Mouse (Mus musculus) stomach, embryonic 16.5 days (tissue): ENCODE data around the gene Mthfr. TPM values are rescaled to one million over a fixed set of nuclear protein-coding genes. Genes with fewer than 3 reads are reported as not detected.

Experiments
- ATAC-seq: fragments of 200-750 bp; cut with Nextera tagmentation; 2 replicates; pipeline ENCODE4 v1.8.0; 2017; ENCODE audit warnings: moderate number of reproducible peaks, moderate TSS enrichment; ENCODE audit not compliant: insufficient read depth, low FRiP score
- H3K27ac ChIP-seq: fragments of 300-500 bp; sonication (generic); 2 replicates; pipeline ENCODE4 v1.5.1; 2014; ENCODE audit warnings: low read length
- H3K27me3 ChIP-seq: fragments of 300-500 bp; sonication (generic); 2 replicates; pipeline ENCODE4 v1.6.1; 2014; ENCODE audit warnings: low read length, control low read depth, mixed read lengths; ENCODE audit not compliant: control insufficient read depth, insufficient read depth
- H3K36me3 ChIP-seq: fragments of 300-500 bp; sonication (generic); 2 replicates; pipeline ENCODE4 v1.6.1; 2014; ENCODE audit warnings: low read length; ENCODE audit not compliant: control insufficient read depth, insufficient read depth
- H3K4me1 ChIP-seq: fragments of 300-500 bp; sonication (generic); 2 replicates; pipeline ENCODE4 v1.6.1; 2014; ENCODE audit warnings: low read length, control low read depth, mixed read lengths; ENCODE audit not compliant: control insufficient read depth, insufficient read depth
- H3K4me2 ChIP-seq: fragments of 300-500 bp; sonication (generic); 2 replicates; pipeline ENCODE4 v1.6.1; 2014; ENCODE audit warnings: low read depth, low read length, mixed read lengths
- H3K4me3 ChIP-seq: fragments of 300-500 bp; sonication (generic); replicated peaks from 2 replicates; pipeline ENCODE4 v1.5.1; 2014; ENCODE audit warnings: mild to moderate bottlenecking, low read length
- H3K9ac ChIP-seq: fragments of 300-500 bp; sonication (generic); 2 replicates; pipeline ENCODE4 v1.6.1; 2014; ENCODE audit warnings: low read length
- H3K9me3 ChIP-seq: fragments of 300-500 bp; sonication (generic); replicated peaks from 2 replicates; pipeline ENCODE4 v1.6.1; 2016; ENCODE audit warnings: low read length, control low read depth; ENCODE audit not compliant: control insufficient read depth
- WGBS: fragments of 180-500 bp; shearing (Covaris S2); extraction: QIAGEN DNeasy Blood & Tissue Kit; methylation state at CpG from one replicate; pipeline ENCODE4 v1.1.7; 2014; 5-methylcytosine and 5-hydroxymethylcytosine counted together
- polyA plus RNA-seq: library from polyadenylated mRNA; unstranded; fragments of >200 nt; fragmentation: Nextera tagmentation; extraction: Ambion mirVana; gene quantifications from 2 replicates; pipeline ENCODE4 v1.2.1, GENCODE M21; 2015

The Mthfr gene
- polyA plus RNA-seq, result 26.0 and 26.7 TPM in 2 replicates

DNA sequence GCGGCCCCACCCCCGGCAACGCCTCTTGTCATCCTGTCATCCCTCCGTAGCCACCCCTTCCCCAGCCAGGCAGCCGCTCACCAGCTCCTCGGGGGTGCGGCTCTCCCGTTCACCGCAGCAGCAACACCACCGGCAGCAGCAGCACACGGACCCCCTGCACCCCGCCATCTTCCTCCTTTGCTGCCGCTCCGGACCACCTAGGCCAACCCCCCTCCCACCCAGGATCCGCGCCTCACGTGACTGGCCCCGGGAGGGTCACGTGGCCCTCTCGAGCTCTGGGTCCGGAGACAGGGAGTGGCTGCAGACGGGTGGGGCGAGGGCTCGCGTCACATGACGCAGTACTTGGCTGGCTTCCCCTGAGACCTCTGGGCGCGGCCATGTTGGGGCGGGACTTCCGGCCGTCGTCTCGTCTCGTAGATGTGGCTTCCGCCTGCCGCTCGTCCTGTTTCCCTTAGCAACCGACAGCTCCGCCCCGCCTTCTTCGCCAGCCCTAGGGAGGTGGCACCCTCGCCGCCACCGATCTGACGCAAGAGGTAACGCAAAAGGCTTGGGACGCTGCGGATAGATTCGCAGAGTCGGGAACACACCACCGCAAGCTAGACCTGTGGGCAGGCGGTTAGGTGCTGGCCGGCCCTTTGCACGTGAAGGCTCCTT lies at the start of gene Mthfr, which contains the start of gene Clcn6:
Gene Mthfr (plus strand): TSS at position 478 of the 654 bp plus-strand sequence.
Gene Clcn6 (minus strand): TSS at position 222 of the 654 bp plus-strand sequence.
- Histone ChIP-seq H3K9me3 (no peaks in the 10 kb centered on the region), H3K27me3 (no peaks in the 10 kb centered on the region), H3K9ac (peak within 1 kb of the TSS; percentile 80), H3K27ac (peak within 1 kb of the TSS; percentile 91), H3K4me2 (peak within 1 kb of the TSS; percentile 90), H3K4me3 (peak within 1 kb of the TSS; percentile 75), H3K36me3 (0 out of 2 replicates have a peak, but pooled peaks cover 2% of the 10 kb centered on the region), H3K4me1 (peaks cover 42% of the 10 kb centered on the region)
- peak; percentile 96 for ATAC-seq
- under 1% methylated on average over 54 of the region's 54 CpGs for WGBS

- Histone ChIP-seq H3K4me1 (no peaks in the 10 kb centered on the region), H3K9ac (no peak overlapping the region), H3K36me3 (no peaks in the 10 kb centered on the region), H3K4me3 (no peak overlapping the region), H3K27me3 (no peaks in the 10 kb centered on the region), H3K4me2 (no peak overlapping the region), H3K9me3 (no peaks in the 10 kb centered on the region), H3K27ac (no peak overlapping the region)
- ATAC-seq, result no peak
- 55% methylated on average over 7 of the region's 7 CpGs for WGBS
Measured at GRCm38 (mm10) chr4:147993571-147994095, 45.2 kb upstream of the Mthfr start.

DNA sequence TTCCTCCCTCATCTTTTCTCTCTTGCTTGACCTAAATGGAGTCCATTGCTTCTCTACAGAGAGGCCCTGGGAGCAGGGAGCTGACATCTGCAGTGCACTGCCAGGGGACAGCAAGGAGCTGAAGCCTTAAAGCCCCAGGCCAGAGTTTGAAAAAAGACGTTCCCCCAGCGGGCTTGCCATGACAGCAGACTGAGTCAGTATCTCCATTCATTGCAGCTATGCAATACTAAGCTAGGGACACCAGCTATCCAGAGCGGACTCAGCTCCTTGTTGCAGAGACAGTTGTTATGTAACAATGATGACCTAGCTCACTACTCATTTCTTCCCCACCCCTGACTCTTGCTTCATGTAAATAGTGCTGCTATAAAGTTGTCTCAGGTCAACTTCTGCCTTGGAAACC lies 43.6 kb upstream of the Mthfr start:
- Histone ChIP-seq H3K9me3 (no peaks in the 10 kb centered on the region), H3K27ac (no peak overlapping the region), H3K4me3 (no peak overlapping the region), H3K4me1 (no peaks in the 10 kb centered on the region), H3K4me2 (no peak overlapping the region), H3K27me3 (no peaks in the 10 kb centered on the region), H3K9ac (no peak overlapping the region), H3K36me3 (no peaks in the 10 kb centered on the region)
- no peak for ATAC-seq
- 69% methylated on average over 3 of the region's 3 CpGs for WGBS

DNA sequence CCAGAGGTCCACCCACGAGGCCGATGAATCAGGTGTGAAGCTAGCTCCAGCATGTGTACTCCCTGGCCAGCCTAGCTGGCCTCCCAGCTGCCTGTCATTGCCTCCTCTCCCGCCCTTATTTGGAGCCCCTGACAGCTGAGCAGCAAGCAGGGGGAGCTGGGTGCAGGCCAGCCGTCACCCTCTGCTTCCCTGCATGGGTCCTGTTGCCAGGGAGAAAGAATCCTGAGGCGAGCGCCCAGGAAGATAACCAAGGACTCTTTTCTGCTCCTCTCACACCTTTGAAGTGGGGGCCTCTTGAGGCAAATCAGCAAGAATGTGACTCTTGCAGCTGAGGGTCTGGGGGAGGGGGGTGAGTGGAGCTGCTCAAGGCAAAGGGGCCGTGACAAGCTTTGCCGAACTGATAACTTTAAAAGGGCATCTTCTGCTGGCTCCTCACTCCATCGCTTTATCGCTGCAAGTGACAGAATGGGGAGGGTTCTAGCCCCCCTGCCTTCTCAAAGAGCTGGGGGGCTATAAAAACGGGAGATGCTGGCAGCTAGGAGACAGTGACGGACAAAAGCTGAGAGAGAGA lies 38.6 kb upstream of the Mthfr start, which contains the start of gene Nppa:
Gene Nppa (plus strand): TSS at position 521 of the 571 bp plus-strand sequence.
- H3K9ac ChIP-seq, result no peak within 1 kb of the TSS
- no peak within 1 kb of the TSS for H3K4me3 ChIP-seq
- no peaks in the 10 kb centered on the region for H3K4me1 ChIP-seq
- H3K36me3 ChIP-seq, result no peaks in the 10 kb centered on the region
- H3K9me3 ChIP-seq, result no peaks in the 10 kb centered on the region
- no peak within 1 kb of the TSS for H3K27ac ChIP-seq
- no peak within 1 kb of the TSS for H3K4me2 ChIP-seq
- no peak for ATAC-seq
- WGBS, result 34% methylated on average over 12 of the region's 12 CpGs
- H3K27me3 ChIP-seq, result no peaks in the 10 kb centered on the region

DNA sequence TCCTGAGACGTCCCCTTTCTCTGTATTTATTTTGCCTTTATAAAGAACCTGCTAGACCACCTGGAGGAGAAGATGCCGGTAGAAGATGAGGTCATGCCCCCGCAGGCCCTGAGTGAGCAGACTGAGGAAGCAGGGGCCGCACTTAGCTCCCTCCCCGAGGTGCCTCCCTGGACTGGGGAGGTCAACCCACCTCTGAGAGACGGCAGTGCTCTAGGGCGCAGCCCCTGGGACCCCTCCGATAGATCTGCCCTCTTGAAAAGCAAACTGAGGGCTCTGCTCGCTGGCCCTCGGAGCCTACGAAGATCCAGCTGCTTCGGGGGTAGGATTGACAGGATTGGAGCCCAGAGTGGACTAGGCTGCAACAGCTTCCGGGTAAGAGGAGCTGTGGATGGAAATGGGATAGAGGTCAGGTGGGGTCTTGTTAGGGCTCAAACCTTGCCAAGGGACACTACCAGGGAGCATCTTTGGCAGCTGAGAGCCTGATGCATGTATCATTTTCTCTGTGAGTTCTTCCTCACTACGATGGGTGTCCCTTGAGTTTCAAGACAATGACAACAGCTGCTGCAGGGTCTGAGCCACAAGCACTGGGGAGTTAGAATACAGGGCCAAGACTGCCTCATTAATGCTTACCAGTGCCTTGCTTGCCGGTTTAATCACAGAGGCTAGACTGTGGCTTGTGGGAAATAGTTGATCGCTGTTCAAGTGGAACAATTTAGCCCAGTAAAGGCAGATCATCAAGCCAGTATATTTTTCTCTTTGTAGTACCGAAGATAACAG lies 37.7 kb upstream of the Mthfr start:
- Histone ChIP-seq H3K4me1 (no peaks in the 10 kb centered on the region), H3K4me2 (no peak overlapping the region), H3K9ac (no peak overlapping the region), H3K27me3 (no peaks in the 10 kb centered on the region), H3K4me3 (no peak overlapping the region), H3K9me3 (no peaks in the 10 kb centered on the region), H3K27ac (no peak overlapping the region), H3K36me3 (peaks cover 3% of the 10 kb centered on the region; the same call in 1 of the 2 replicates)
- WGBS, result 79% methylated on average over 17 of the region's 17 CpGs
- ATAC-seq, result no peak

- Histone ChIP-seq H3K27me3 (no peaks in the 10 kb centered on the region), H3K9me3 (no peaks in the 10 kb centered on the region), H3K36me3 (peaks cover 3% of the 10 kb centered on the region; the same call in 1 of the 2 replicates), H3K4me1 (no peaks in the 10 kb centered on the region), H3K9ac (no peak overlapping the region), H3K27ac (no peak overlapping the region), H3K4me3 (no peak overlapping the region), H3K4me2 (no peak overlapping the region)
- ATAC-seq, result no peak
- 42% methylated on average over 8 of the region's 8 CpGs for WGBS
Measured at GRCm38 (mm10) chr4:148001866-148002265, 37.0 kb upstream of the Mthfr start.

GRCm38 (mm10) chr4:148004361-148004760 lies 34.5 kb upstream of the Mthfr start:
- Histone ChIP-seq H3K36me3 (peaks cover 5% of the 10 kb centered on the region; the same call in 1 of the 2 replicates), H3K4me3 (no peak overlapping the region), H3K27ac (no peak overlapping the region), H3K9me3 (no peaks in the 10 kb centered on the region), H3K4me1 (no peaks in the 10 kb centered on the region), H3K9ac (no peak overlapping the region), H3K4me2 (no peak overlapping the region), H3K27me3 (no peaks in the 10 kb centered on the region)
- no peak for ATAC-seq
- 87% methylated on average over 7 of the region's 7 CpGs for WGBS

GRCm38 (mm10) chr4:148008412-148008811 lies 30.5 kb upstream of the Mthfr start:
- WGBS, result 76% methylated on average over 4 of the region's 4 CpGs
- Histone ChIP-seq H3K4me1 (no peaks in the 10 kb centered on the region), H3K9me3 (no peaks in the 10 kb centered on the region), H3K4me3 (no peak overlapping the region), H3K9ac (no peak overlapping the region), H3K36me3 (peaks cover 7% of the 10 kb centered on the region; the same call in 1 of the 2 replicates), H3K27me3 (no peaks in the 10 kb centered on the region), H3K27ac (no peak overlapping the region), H3K4me2 (no peak overlapping the region)
- no peak for ATAC-seq
